In genomic region chr9:41951472-41952129, GRCm38 (mm10) we compare ENCODE assay signal across 8 mouse cellular contexts.
A peak's percentile ranks its signal among the peaks of the same experiment; 100 is the strongest.
DNase-seq lines count a peak whose midpoint lies in the region; ATAC-seq lines count a peak whose summit lies in the region.

No protein-coding gene starts in this region.

- no peaks in the 10 kb centered on the region for H3K36me3 ChIP-seq in limb, embryonic 11.5 days (ENCODE audit: control insufficient read depth, insufficient read depth, low read length)
- no peaks in the 10 kb centered on the region for H3K36me3 ChIP-seq in neural tube, embryonic 14.5 days (ENCODE audit: control insufficient read depth, insufficient read depth, low read length)

- no peaks in the 10 kb centered on the region for H3K27me3 ChIP-seq in limb, embryonic 11.5 days (ENCODE audit: control insufficient read depth, insufficient read depth, low read length)
- H3K27me3 ChIP-seq in neural tube, embryonic 14.5 days (ENCODE audit: control insufficient read depth, insufficient read depth, low read length): no peaks in the 10 kb centered on the region

- peak overlapping the region; percentile 89 for H3K9ac ChIP-seq in limb, embryonic 11.5 days (ENCODE audit: low read length)
- H3K9ac ChIP-seq in neural tube, embryonic 14.5 days (replicated peaks; ENCODE audit: low read depth, low read length): peak overlapping the region; percentile 67

- 19% methylated on average over 16 of the region's 16 CpGs for WGBS in limb, embryonic 11.5 days
- WGBS in neural tube, embryonic 14.5 days: 5% methylated on average over 16 of the region's 16 CpGs

- no peaks in the 10 kb centered on the region for H3K9me3 ChIP-seq in limb, embryonic 11.5 days (ENCODE audit: control insufficient read depth, low read length)
- no peaks in the 10 kb centered on the region for H3K9me3 ChIP-seq in neural tube, embryonic 14.5 days (ENCODE audit: control insufficient read depth, low read length)

- peak overlapping the region; percentile 92 for H3K27ac ChIP-seq in limb, embryonic 11.5 days (replicated peaks; ENCODE audit: low read depth, low read length)
- peak overlapping the region; percentile 96 for H3K27ac ChIP-seq in neural tube, embryonic 14.5 days (ENCODE audit: low read depth, low read length)

- DNase-seq in embryo, embryonic 10 days (ENCODE audit: low spot score): peak; percentile 62
- DNase-seq in embryo, embryonic 9.5 days (ENCODE audit: extremely low spot score): no peak
- DNase-seq in thymus, postnatal 0 days (ENCODE audit: low spot score): peak; percentile 8
- DNase-seq in thymus, postnatal 4 days: no peak
- no peak for DNase-seq in limb, embryonic 11.5 days (ENCODE audit: low spot score)
- DNase-seq in cerebellum, postnatal 4 days (ENCODE audit: low spot score in 2 of 2): no peak
- DNase-seq in right cerebral cortex, postnatal 14 days: no peak

- peak; percentile 71 for ATAC-seq in limb, embryonic 11.5 days (ENCODE audit: insufficient number of reproducible peaks, low FRiP score, low TSS enrichment, low read depth)
- peak; percentile 48 for ATAC-seq in neural tube, embryonic 14.5 days (ENCODE audit: low read depth)

- H3K4me3 ChIP-seq in limb, embryonic 11.5 days (ENCODE audit: low read depth, low read length): peak overlapping the region; percentile 37
- peak overlapping the region; percentile 33 for H3K4me3 ChIP-seq in neural tube, embryonic 14.5 days (ENCODE audit: low read depth, low read length)

- H3K4me2 ChIP-seq in limb, embryonic 11.5 days (ENCODE audit: low read depth, severe bottlenecking): peak overlapping the region; percentile 57
- H3K4me2 ChIP-seq in neural tube, embryonic 14.5 days (ENCODE audit: low read depth, low read length): peak overlapping the region; percentile 59

- peaks cover 22% of the 10 kb centered on the region for H3K4me1 ChIP-seq in limb, embryonic 11.5 days (ENCODE audit: control insufficient read depth, insufficient read depth, low read length)
- peaks cover 34% of the 10 kb centered on the region for H3K4me1 ChIP-seq in neural tube, embryonic 14.5 days (ENCODE audit: control insufficient read depth, insufficient read depth, low read length)

Comparison
In these comparisons a context has a peak if more than half of its experiments do, and no peak if none do; other contexts are left out.
1. DNase-seq: peak in embryo, embryonic 10 days (single experiment) and thymus, postnatal 0 days (single experiment); none in embryo, embryonic 9.5 days (single experiment), thymus, postnatal 4 days (single experiment), limb, embryonic 11.5 days (single experiment), cerebellum, postnatal 4 days (0 of 2) and right cerebral cortex, postnatal 14 days (single experiment).